In genomic region chr11:4454895-4455535, GRCm38 (mm10) we compare ENCODE assay signal across 18 mouse cellular contexts. TPM values are rescaled to one million over a fixed set of nuclear protein-coding genes. Genes with fewer than 3 reads are reported as not detected.
"Had no signal": no experiment of that assay in that cellular context is flagged by ENCODE, and none has a peak within 500 bp of the region (broad histone marks: within the 10 kb centered on the region; RNA-seq: fewer than 3 reads in every experiment).

No protein-coding gene starts in this region.

- H3K9me3 ChIP-seq: limb, embryonic 15.5 days; liver, embryonic 13.5 days; neural tube, embryonic 15.5 days had no signal

- H3K4me3 ChIP-seq: limb, embryonic 15.5 days; liver, embryonic 13.5 days; myocyte; neural tube, embryonic 15.5 days had no signal

- H3K27me3 ChIP-seq: limb, embryonic 15.5 days had no signal

- H3K9ac ChIP-seq: limb, embryonic 15.5 days; liver, embryonic 13.5 days; neural tube, embryonic 15.5 days had no signal

- H3K4me1 ChIP-seq: limb, embryonic 15.5 days; liver, embryonic 13.5 days; neural tube, embryonic 15.5 days had no signal

- H3K36me3 ChIP-seq: limb, embryonic 15.5 days; liver, embryonic 13.5 days; neural tube, embryonic 15.5 days had no signal

- DNase-seq: kidney, adult 11 months; kidney, adult 9 months; kidney, postnatal 36 days; layer of hippocampus, adult 9-11 months; layer of hippocampus, postnatal 36 days; liver, embryonic 13.5 days; lung, adult 18-20 months; right cerebral cortex, adult 18-20 months; right cerebral cortex, postnatal 4 days; spleen, adult 18-20 months; thymus, adult 18-20 months; thymus, postnatal 14 days had no signal

- H3K27ac ChIP-seq: kidney, postnatal 0 days; limb, embryonic 15.5 days; liver, embryonic 13.5 days; neural tube, embryonic 15.5 days had no signal

- H3K4me2 ChIP-seq: limb, embryonic 15.5 days; liver, embryonic 13.5 days; neural tube, embryonic 15.5 days had no signal

RNA-seq across cellular contexts. Expression of gene Hormad2, which starts 14.1 kb away (rescaled TPM):
- total RNA-seq: layer of hippocampus, adult 18-20 months; left cerebral cortex, postnatal 25 days had no signal
- polyA plus RNA-seq: neural tube, embryonic 15.5 days had no signal
